Mouse (Mus musculus) lung, adult 2 months (tissue): ENCODE data around the gene Ankrd27.

Source experiments
- CTCF ChIP-seq: fragments of 200-500 bp; IDR thresholded peaks from 2 replicates; pipeline ENCODE4 v1.5.1; 2011; ENCODE audit warnings: mild to moderate bottlenecking, low read length, control low read depth; ENCODE audit not compliant: insufficient read depth
- POLR2A ChIP-seq: fragments of 200-500 bp; IDR thresholded peaks from 2 replicates; pipeline ENCODE4 v1.6.1; 2011; ENCODE audit warnings: low read depth, mild to moderate bottlenecking, control low read depth, low read length, borderline replicate concordance; ENCODE audit errors: extremely low read depth

DNA sequence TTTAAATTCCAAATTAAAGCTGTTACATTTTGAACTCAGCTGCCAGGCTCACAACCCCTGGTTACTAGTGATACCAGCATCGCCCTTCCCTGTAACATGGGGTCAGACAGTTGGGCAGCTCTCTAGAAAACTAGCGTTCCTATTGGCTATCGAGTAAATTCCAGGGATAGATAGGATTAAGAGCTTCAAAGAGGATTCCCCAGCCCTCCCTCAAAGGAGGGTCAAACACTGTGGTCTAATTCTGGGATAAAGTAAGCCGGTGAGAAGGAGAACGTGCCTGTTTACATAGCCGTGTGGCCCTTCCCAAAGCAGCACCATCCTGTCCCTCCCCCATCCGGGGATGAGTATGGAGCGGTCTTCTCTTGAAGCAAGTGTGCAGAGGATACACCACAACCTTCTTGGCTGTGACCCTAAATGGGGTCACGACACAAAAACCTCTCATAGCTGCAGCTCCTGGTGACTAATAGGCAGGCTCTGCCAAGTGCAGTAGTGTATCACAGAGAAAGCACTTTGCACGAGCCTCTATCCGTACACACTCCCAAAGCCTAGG is 2.5 kb upstream of the Ankrd27 start:
- TF ChIP-seq CTCF (no peak), POLR2A (no peak)
